Mouse (Mus musculus) monocyte, adult 59 days (primary cell): ENCODE measurements around the gene Zfp281. TPM values are rescaled to one million over a fixed set of nuclear protein-coding genes. Genes with fewer than 3 reads are reported as not detected.

Source experiments
- total RNA-seq, 2 experiments: library from RNA; stranded (reverse); gene quantifications; one replicate each; pipeline ENCODE4 v1.2.4; 2023

Gene Zfp281
- total RNA-seq = 10 to 100 TPM; 21.5 to 22.1 TPM

DNA sequence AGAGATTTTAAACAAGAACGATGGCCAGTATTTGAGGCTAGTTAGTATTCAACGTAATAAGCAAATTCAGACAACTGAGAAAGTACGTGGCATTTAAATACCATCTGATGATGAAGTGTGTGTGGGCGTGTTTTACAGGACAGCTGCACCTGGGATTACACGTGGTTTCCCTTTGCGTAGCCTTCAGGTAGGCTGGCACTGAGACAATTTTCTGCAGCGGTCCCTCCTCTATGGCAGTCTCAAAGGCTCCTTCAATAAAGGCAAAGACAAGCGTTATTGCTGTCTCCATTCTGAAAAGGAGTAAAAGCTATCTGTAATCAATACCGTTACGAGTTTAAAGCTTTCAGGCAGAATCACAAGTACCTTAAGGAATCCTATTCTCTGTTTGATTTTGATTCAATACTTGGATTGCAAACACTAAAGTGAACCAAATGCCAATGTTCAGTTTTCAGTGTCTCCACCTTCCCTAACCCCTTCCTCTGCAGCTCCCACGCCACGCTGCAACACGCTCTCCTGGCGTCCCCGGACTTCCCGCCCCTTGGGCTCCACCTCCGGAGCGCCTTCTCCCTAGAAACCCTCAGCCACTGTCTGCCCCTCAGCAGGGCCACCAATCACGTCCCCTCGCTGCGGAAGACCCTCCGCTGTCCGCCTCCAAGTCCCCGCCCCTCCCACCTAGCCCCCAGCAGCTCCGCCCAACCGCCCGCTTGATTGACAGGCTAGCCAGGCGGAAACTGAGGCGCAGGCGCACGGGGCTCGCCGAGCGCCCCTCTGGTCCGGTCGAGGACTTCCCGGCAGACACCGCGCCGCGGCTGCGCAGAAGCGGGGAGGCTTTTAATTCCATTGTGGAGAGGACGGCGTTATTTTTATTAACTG lies at the start of gene Zfp281:
Gene Zfp281, plus strand, starts transcription at position 756 of the 873 bp plus-strand sequence.

Other genes with a start within 250 kb of the Zfp281 start
- 10 to 100 TPM; 12.5 to 13.4 TPM for gene Ddx59, start 209.6 kb upstream of the Zfp281 start, total RNA-seq
- gene Kif14, start 158.6 kb upstream of the Zfp281 start, total RNA-seq = under 1 TPM; 0.33 to 0.37 TPM